Mouse (Mus musculus) yolk sac, embryonic 10.5 days (tissue): ENCODE measurements around the gene Mdn1.

ENCODE experiments used
- DNase-seq: peaks from one replicate; pipeline ENCODE4 v3.0.0-alpha.2; 2017; ENCODE audit warnings: low spot score

Mdn1 gene

DNA sequence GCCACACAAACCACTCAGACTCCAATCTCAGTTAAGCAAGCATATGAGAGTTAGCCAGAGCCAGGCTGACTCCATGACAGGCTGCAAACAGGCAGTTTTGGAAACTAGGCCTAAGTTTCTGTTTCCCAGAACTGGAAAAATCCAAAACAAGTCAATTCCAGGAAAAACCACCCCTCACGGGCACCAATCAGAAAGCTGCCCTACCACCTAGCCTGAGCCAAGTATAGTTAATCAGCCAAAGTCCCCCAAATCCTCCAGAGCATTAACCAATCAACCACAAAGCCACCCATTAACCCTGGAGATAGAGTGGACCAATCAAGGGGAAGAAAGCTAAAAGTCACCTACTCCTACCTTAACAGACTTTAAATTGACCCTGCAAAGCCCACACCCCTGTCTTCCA, 130.2 kb downstream of the Mdn1 start:
- no peak for DNase-seq

DNA sequence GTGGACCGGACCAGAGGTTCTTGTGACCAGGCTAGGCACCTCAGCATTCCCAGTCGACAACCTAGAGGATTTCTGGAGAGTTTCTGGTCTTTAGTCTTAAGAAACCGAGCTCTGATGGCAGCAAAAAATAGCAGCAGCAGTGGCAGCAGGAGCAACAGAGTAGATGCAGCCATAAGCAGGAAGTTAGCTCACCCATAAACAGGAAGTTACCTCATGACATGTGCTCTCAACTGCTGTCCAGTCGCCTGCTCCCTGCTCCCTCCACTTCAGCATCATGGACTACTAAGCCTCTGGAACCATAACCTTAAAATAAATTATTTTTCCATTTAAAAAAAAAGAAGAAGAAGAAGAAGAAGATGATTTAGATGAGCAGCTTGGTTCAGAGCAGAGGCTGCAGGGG, 132.1 kb downstream of the Mdn1 start:
- no peak for DNase-seq

GRCm38 (mm10) chr4:32798976-32799375, 142.1 kb downstream of the Mdn1 start:
- DNase-seq: no peak

DNA sequence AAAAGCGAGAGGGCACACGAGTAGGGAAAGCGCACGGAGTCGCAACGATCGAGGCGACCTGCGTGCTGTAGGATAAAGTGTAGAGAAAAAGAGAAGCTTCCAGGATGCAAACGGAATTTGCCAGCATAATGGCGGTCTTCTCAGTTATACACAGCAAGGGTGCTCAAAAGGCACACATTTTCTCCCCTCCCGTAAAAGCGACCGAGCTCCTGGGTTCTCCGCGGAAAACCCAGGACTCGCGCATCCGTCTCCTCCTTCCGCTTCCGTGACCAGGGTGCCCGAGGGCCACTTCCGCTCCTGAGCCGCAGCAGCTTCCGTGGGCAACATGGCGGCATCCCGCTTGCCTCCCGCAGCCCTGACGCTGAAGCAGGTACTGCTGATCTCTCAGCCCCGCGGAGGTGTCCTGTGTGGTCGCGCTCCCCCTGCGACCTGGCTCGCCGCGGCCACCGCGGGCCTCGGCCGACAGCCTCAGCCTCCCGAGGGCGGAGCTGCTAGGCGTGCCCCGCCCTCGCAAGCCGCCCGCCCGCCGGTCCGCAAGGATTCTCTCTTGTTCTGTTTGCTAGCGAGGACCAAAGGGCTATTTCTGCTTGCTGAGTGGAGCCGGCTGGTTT, 143.2 kb downstream of the Mdn1 start, which contains the start of gene Lyrm2:
Gene Lyrm2, plus strand, starts transcription at position 288 of the 611 bp plus-strand sequence.
- DNase-seq: peak; percentile 90

- DNase-seq: no peak
Measured at GRCm38 (mm10) chr4:32800577-32801170, 143.8 kb downstream of the Mdn1 start.

- no peak for DNase-seq
Measured at GRCm38 (mm10) chr4:32817478-32817877, 160.6 kb downstream of the Mdn1 start.

DNA sequence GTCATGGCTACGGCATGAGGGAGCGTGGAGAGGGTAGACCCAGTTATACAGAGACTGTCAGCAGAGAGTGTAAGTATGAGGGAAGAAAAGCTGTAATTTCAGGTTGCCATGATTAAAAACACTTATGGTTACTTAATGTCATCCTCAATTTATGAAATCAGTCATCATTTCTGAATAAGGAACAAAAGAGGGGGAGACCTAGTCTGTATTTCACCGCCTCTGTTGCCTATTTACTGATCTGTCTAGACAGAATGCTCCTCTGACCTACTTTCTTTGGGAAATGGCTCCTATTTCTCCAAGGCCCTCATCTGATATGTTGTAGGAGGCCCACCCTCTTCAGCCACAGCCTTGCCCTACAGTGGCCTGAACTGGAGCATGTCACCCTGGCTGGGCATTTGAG, 163.8 kb downstream of the Mdn1 start:
- no peak for DNase-seq

DNA sequence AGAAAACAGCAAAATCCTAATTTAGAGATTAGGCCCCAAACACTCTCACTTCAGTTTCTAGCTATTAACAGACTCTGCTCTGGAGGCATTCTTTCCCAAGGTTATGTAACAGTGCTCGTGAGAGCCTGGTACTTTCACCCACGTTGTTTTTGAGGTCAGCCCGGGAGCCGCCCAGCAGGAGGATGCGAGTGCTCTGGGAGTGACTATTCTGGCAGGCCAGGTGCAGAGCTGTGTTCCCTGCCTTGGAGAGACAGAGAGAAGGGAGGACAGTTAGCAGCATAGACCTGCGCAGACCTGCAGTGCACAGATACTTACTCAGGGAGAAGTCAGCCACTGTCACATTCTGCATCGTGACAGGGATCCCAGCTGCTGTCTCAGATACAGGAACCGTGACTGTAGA, 167.3 kb downstream of the Mdn1 start:
- no peak for DNase-seq
